Mouse (Mus musculus): ENCODE data around the gene Arl14.
"Not testable (repeated sequence)": the region's sequence is repeated elsewhere in the genome, so short reads cannot be mapped to it uniquely, and the experiment has no call there.

Arl14 gene

DNA sequence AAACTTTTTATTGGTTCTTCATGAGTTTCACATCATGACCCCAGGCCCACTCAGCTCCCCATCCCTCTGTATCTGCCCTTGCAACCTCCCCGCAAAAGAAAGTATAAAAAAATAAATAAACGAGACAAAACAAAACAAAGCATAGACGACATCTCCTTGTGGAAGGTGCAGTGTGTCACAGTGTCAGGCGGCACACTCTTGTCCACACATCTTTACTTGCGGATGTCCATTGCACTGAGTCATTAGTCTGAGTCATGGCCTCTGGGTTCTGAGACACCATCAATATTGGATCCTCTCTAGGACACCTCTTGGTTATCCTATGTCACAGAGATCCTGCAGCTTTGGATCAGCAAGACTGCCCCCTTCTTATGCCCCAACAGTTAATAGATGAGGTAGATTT is 7.7 kb upstream of the Arl14 start:
- no peak for DNase-seq

DNA sequence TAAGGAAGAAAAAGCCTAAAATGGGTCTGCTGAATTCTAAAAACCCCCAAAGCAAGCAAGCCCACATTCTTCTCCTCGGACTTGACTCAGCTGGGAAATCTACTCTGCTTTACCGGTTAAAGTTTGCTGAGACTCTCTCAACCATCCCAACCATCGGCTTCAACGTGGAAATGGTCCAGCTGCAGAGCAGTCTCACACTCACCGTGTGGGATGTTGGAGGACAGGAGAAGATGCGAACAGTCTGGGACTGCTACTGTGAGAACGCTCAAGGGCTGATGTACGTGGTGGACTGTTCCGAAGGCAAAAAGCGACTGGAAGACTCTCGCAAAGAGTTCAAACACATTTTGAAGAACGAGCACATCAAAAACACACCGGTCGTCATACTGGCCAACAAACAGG is 282 bp downstream of the Arl14 start:
- no peak for DNase-seq

DNA sequence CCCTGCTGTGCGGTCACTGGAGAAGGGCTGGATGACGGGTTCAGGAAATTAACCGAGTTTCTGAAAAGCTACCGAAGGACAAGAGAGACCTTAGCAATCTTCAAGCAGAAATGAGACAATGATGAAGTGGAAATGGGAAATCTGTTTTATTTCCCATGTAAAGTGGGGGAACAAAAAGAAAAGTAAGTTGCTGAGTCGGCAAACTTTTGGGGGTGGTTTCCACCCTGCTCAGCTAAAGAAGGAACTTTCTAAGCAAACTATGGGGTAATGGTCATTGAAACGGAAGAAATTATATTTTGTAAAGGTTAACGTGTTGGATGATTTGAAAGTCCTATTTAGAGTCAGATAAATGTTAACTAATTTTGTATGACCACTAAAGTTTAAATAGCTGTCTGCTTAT is 768 bp downstream of the Arl14 start:
- DNase-seq, result no peak

DNA sequence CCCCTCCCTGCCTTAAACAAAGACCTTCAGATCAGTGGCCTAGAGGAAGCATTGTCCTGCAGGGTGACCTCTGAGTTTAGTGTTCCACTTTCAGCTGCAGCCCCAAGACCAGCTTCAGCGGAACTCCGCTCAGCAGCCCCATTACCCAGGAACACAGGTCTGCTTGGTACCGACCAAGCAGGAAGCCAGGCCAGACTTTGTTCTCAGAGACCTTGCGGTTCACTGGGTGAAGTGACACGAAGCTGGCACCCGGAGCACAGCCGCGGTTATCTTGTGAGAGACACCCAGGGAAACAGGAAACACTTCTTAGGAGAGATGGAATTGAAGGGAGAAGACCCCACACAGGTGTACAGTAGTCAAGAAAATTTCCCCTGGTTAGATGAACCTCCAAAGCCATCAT is 1.4 kb downstream of the Arl14 start:
- no peak for DNase-seq

DNA sequence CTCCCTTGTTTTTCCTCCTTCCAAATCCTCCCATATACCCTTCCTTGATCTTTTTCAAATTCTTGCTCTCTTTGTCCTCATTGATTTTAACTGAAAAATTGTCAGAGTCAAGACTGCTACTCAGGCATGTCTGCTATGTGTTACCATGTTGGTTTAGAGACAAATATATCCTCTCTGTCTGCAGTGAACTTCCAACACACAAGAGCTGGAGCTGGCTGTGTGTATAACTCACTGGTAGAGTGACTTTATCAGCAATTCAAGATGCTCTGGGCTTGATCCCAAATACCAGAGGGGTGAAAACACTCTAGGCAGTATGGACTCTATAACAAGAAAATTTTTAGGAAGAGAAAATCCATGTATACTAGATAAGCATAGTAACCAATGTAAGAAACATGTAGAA is 2.8 kb downstream of the Arl14 start:
- no peak for DNase-seq

DNA sequence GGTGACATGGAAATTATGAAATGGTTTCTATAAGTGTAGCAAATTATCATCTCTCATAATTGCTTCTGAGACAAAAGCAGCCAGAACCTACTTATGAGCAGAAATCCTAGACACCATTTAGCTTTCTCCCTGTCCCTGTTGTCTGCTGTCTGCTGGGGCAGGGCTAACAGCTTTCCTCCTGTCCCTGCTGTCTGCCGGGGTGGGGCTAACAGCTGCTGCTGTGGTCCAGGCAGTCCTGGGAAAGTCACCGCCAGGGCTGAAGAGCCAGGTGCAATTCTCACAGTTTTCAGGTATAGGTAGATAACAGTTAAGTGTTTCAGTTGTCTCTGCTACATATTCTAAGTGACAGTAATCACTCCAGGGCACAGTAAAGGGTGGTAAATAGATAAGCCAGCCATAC is 4.3 kb downstream of the Arl14 start:
- DNase-seq, result no peak

DNA sequence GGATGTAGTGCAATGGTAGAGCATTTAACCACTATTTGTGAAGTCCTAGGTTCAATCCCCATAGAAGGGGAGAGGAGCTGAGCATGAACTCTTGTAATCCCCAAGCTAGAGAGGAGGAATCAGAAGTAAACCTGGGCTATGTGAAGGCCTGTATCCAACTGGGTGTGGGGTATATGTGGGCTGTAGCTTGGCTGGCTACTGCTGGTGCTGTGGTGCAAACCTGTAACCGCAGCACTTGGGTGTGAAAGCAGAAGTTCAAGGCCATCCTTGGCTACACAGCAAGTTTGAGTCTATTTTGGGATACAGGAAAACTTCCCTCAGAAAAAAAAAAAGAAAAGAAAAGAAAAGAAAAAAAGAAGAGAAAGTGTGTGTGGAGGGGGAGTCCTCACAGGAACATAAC is 5.8 kb downstream of the Arl14 start:
- no peak for DNase-seq

DNA sequence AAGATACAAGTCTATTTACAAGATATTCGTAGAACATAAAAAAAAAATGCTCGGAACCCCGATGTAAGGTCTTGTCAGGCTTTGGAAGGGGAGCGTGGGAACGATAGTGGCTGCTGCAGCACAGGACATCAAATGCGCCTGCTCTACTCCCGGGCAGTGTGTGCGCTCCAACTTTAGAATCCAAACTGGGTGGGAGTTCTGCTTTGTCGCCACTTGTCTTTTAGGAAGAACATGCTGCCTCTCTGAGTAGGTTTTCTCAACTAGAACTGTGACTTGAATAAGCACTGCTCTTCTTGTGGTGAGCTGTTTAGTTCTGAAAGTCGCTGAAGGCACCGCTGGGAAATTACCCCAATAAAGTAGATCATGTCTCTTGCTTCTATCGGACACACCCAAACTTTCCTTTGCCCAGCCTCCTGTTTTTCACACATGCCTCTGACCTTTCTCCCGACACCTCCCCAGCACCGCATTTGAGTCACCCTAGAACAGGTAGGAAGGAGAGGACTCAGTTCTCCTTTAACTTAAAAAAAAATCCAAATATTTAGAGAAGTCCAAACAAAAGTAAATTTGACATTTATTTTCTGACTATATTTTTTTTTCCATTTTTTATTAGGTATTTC is 9.4 kb downstream of the Arl14 start:
- DNase-seq, result no peak

DNA sequence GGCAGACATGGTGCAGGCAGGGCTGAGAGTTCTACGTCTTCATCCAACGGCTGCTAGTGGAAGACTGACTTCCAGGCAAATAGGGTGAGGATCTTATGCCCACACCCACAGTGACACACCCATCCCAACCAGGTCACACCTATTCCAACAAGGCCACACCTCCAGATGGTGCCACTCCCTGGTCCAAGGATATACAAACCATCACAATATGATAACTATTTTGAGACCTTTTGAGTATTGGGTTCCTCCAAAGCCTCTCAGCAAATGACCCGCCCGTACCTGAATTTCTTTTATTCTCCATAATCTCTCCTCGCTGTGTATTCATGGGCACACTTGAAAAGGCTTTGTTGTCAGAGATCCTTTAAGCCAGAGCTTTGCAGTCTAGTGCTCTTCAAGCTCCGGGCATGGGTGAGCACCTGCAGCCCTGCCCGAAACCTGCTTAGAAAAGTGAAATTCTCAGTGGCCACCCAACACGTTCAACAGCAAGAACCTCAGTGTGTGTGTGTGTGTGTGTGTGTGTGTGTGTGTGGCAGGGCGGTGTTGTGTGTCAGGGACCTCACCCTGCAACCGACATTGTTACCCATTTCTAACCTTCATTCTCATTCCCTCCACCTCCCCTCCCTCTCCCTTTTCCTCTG is 11.5 kb downstream of the Arl14 start:
- not testable (repeated sequence) for DNase-seq

DNA sequence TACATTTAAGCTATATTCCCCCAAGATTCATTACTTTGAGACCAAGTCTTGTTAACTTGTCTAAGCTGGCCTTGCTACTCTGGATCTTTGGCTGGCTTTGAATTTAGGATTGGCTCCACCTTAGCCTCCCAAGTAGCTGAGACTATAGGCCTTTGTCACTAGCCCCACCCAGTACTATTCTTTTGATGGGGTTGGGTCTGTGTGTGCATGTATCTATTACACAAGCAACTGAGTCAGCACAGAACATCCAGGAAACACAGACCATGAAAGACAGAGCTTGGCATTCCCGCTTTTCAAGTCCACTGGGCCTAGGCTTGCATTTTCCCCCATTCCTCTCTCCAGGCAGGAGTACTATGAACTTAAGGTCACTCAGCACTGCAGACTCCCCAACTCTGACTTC is 12.3 kb downstream of the Arl14 start:
- no peak for DNase-seq

DNA sequence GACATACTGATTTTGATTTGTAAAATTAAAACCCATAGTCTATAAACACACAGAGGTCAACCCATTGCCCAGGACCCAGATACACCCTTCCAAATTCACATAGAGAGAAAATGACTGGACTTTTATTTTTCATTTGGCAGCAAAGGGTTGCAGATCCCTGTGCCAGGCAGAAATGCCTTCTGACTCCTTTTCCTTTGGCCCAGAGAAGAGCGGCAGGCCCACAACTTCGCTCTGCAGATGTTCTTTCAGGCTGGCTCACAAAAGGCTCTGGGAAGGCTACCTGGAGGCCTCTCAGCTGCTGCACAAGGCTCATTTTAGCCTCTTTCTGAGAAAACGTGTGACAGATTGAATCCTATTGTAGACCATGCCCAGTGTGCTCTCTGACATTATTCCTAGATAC is 13.6 kb downstream of the Arl14 start:
- DNase-seq, result no peak

DNA sequence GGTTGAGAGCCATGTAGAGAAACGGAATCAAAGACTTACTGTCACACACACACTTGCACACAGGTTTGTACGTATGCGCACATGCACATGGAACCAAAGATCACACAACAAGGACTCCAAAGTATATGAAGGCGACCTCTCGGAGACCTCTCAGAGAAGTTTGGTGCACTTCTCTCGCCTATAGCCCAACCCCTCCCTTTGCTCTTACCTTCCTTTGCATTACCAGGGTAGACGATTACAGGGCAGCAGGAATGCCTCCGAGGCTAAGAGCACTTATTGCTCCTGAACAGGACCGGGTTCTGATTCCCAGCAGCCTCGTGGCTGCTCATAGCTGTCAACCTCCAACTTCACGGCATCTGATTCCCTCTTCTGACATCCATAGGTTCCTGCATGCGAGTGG is 14.3 kb downstream of the Arl14 start:
- DNase-seq, result no peak

DNA sequence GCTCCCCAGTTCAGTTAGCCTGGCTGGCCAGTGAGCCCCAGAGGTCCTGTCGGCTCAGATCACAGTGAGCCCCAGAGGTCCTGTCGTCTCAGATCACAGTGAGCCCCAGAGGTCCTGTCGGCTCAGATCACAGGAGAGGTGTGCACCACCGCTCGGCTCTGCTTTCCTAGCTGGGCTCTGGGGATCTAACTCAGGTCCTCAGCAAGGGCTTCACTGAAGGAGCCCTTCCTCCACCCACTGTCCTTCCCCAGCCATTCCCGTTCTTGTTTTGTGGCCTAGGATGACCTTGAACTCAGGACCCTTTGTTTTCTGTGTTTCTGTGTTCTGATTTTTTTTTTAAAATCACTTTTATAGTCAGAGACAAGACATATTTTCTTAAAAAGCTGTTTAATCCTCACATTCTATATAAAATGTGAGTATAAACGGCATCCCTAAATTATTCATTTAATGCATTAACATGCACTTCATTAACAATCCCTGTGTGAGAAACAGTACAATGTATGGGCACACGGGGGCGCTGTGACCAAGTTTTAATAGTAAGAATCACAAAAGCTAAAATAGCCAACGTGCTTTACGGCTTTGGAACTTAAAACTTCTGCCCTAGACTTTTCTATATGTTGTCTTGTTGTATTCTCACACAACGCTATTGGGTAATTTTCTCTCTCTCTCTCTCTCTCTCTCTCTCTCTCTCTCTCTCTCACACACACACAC is 16.1 kb downstream of the Arl14 start:
- peak; percentile 67 to 75 for DNase-seq

DNA sequence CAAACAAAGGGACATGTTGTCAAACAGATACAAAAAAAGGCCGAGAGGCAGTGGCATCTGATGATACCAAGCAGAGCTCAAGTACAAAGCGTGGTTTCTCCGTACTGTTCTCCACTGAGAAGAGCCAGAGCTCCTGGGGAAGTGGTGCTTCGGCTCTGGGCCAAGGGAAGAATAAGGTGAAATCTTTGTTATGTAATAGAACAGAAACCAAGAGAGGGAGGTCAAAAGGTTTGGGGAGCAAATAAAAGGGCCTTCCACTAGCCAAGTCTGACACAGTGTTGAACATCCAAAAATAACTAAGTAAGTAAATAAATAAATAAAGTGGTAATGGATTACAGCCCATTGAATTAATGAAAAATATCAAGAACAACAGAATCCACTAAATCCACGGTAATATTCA is 17.0 kb downstream of the Arl14 start:
- DNase-seq, result no peak

DNA sequence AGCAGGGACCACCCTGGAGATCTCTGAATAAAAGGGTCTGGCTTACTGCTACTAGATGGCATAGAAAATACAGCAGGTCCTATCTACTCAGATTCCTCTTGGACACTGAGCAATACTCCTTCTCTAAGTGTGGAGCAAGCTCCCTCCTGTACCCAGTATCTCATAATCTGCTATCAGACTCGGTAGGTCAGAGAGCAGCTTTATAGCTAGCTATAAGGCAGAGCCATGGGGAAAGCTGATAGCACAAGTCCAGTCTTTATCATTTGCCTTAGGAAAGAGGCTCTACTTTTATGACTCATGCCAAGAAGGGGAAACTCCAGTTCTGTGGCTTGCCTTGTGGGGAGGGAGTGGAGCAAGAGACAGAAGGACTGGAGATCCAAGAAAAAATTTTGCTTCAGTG is 18.8 kb downstream of the Arl14 start:
- DNase-seq, result no peak

DNA sequence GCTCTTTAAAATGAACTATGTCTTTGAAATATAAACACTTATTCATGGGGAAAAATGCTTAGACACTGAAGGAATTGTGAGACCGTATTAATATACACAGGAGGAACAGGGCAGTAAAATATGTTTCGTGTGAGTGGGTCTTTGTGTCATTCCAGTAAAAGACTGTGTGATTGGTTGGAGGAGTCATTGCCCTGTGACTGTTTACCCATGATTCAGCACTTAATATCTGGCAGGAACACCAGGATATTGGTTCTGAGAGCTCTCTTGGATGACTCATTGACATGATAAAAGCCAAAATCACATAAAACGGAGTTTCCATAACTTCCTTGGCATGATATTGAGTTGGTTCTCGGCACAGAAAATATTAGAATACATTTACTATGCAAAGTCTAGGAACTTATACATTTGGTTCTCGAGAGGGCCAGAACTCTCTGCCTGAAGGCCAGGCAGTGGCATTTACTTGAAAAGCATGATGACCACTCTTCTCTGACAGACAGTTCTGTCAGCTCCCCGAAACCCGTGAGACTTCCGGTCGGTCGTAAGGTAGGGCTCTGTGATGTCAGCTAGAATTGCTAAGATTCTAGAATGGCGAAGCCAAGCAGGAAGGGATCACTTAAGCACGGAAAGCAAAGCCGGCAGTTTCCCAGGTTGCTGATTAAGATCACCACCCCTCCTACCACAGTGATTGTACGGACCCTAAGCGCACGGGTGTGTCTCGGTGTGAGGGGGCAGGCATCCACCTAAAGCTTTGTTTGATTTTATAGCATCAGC is 31.1 kb downstream of the Arl14 start:
- DNase-seq, result no peak

DNA sequence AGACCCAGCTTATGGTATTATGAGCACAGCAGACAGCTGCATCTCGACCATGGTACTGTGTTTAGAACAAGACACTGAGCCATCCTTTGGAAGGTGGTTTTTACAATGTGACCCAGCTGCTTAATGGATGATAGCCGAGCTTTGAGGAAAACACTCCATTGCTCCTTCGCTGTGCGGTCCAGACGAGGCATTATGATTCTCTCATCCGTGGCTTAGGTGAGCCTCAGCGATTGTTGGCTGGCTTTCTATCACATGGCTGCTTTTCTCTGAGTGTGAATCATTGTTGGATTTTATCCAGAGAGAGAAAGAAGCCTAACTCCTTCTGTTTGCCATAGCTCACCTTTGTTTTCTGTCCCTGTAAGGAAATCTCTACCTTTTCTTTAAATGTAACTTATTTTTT is 32.5 kb downstream of the Arl14 start:
- DNase-seq, result no peak

DNA sequence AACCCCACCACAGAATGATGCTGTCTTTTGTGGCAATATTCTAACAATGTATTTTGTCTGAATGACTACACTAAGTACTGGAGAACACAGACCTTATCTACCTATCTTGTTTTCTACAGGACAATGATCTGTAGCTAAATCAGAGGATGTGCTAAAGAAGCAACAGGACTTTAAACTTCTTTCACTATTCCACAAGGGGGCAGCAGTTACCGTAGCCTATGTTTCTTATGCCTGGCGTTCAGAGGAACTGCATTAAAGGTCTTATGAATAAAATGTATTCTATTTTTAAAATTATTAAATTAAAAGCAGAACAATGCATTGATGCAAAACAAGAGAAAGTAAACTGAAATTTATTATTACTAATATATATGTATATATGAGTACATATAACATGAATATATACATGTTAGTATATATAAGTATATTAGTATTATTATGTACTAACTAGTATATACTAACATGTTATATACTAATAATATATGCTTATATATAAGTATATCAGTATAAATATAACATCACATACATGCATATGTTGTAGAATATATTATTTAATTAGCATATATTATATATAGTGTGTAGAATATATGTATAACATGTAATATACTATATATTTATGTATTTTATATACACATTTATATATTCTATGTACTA is 35.0 kb downstream of the Arl14 start:
- peak; percentile 23 to 57 for DNase-seq

DNA sequence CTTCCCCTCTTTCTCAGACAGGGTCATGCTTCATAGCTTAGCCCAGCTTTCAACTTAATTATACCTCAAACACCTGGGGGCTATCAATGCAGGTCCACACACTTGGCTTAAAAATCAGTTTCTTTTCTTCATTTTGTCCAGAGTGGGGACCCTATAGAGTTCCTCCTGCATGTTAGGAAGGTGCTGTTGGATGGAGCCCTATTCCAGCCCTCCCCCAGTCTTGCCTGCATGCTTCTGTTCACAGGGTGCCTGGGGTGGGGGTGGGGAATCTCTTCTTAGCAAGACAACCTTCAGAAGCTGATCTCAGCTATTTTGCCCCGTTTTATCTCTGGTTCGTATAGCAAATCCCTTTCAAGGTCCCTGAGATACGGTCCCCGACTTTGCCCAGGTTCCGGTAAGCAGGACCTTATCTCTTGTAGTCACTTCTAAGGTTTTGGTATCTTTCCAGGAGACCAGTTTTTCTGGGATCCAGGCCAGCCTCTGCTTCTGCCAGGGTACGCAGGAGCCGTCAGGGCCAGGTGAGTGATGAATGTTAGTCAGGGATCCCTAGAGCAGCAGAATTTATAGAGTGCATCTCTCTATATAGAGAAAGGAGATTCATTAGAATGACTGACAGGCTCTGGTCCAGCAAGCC is 40.9 kb downstream of the Arl14 start:
- no peak for DNase-seq

DNA sequence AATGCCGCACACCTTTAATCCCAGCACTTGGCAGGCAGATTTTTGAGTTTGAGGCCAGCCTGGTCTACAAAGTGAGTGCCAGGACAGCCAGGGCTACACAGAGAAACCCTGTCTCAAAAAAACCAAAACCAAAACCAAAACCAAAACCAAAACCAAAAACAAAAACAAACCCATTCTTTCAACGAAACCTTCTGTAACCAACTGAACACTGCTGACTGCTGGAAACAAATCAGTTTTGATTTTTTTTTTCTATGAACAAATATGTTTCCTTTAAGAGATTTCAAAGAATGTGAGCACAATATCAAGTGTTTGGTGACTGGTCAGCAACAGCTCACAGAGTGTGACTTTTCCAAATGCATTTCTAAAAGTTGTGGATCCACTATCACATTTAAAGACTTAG is 42.1 kb downstream of the Arl14 start:
- DNase-seq, result not testable (repeated sequence)

DNA sequence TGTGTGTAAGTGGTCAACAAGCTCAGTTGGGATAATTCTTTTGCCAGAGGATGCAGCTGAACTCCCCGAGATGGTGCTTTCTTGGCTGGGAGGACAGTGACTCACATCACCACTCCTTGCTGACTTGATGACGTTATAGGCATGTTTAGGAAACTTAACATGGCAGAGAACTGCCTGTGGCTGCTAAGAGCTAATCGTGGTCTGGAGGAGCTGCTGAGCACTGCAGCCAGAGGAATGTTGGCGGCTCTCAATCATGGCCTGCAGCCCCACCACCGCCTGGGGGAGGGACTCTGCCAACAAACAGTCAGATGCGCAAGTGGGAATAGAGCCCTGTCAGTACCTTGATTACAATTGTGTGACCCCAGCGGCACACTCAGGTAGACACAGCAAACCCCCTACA is 49.6 kb downstream of the Arl14 start:
- no peak for DNase-seq

Data from cerebellum, postnatal 36 days (tissue).